Mouse (Mus musculus): Measurements from ENCODE around the gene Arap2. TPM values are rescaled to one million over a fixed set of nuclear protein-coding genes. Genes with fewer than 3 reads are reported as not detected.
A peak's percentile ranks its signal among the peaks of the same experiment; 100 is the strongest.

Gene Arap2
- polyA plus RNA-seq, 1 experiment from 2014 or later = 6.5 TPM

DNA sequence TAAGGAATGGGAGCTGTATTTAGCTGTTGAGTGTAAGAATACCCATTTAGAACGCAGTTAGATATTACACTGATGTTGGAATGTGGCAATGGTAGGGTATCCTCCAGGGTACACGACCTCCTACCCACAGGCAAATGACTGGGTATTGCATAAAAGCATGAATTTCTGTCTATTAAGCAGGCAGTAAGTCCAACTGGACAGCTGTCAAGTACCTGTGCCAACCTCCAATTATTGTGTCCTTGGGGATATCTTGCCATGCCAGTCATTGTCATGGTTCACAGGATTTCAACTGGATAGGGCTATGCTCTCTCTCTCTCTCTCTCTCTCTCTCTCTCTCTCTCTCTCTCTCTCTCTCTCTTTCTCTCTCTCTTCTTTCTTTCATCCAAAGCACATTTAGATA lies 40.4 kb downstream of the Arap2 start:
- Histone ChIP-seq H3K27ac (no peak overlapping the region), H3K9me3 (no peaks in the 10 kb centered on the region), H3K4me1 (no peaks in the 10 kb centered on the region), H3K4me3 (no peak overlapping the region), H3K36me3 (replicated peaks) (no peaks in the 10 kb centered on the region), H3K27me3 (replicated peaks) (no peaks in the 10 kb centered on the region), H3K4me2 (no peak overlapping the region), H3K9ac (no peak overlapping the region)
- 79% methylated on average over 2 of the region's 2 CpGs for WGBS
- no peak for ATAC-seq (replicated peaks)

DNA sequence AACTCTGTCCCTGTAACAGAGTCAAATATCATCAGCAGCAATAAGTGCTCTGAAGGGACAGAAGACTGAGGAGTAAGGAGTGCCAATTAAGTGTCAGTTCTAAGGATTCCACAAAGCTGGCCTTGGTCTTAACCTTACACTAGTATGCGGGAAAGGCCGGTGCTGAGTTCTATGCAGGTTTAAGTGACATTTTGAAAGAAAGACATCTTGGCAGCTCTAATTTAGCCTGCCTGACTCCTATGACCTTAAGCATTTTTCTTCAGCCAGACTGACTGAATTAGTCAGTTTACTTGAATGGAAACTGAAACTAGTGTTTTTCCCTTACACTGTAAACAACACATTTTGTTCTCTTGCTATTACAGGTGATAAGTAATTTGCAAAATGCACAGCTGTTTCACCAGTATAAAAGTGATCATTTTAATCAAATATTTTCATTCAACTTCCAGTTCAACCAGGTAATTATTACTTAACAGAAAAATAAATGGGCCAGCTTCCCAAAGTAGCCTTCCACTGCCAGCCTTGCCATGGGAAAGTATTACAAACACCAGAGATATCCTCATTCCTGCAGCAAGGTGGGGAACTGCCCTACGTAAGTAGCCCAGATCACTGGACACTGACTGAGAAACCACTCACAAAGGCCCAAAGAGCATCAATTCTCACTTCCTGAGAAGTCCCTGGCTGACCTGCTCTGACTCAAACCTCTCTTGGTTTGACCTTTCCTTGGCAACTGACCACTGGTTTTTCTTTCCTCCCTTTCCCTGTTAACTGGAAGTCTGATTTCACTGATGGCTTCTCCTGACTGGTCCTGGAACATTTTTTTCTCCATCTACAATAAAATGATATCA lies 42.5 kb downstream of the Arap2 start:
- Histone ChIP-seq H3K36me3 (replicated peaks) (no peaks in the 10 kb centered on the region), H3K4me2 (no peak overlapping the region), H3K27ac (no peak overlapping the region), H3K4me1 (no peaks in the 10 kb centered on the region), H3K9me3 (no peaks in the 10 kb centered on the region), H3K4me3 (no peak overlapping the region), H3K9ac (no peak overlapping the region), H3K27me3 (replicated peaks) (no peaks in the 10 kb centered on the region)
- ATAC-seq (replicated peaks) = no peak
- 73% methylated on average over 3 of the region's 3 CpGs for WGBS

DNA sequence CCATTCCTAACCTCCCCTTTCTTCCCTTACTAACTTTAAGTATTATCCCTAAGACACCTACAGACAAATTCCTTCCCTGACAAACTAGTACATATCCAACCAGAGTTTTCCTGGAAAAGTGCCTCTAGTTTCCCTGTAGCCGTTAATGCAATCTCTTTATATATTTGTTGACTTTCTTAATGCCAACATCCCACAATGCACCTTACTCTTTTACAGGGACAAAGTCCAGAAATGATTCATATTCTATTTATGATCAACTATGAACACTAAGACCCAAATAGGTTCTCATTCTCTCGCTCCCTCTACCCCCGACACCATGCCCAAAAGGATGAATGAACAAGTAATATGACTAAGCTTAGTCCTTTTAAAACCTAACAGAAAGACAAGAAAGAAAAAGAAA lies 49.5 kb downstream of the Arap2 start:
- Histone ChIP-seq H3K27me3 (replicated peaks) (no peaks in the 10 kb centered on the region), H3K9me3 (no peaks in the 10 kb centered on the region), H3K27ac (no peak overlapping the region), H3K9ac (no peak overlapping the region), H3K4me3 (no peak overlapping the region), H3K36me3 (replicated peaks) (no peaks in the 10 kb centered on the region), H3K4me2 (no peak overlapping the region), H3K4me1 (no peaks in the 10 kb centered on the region)
- no peak for ATAC-seq (replicated peaks)
- WGBS = 92% methylated on average over 3 of the region's 3 CpGs

DNA sequence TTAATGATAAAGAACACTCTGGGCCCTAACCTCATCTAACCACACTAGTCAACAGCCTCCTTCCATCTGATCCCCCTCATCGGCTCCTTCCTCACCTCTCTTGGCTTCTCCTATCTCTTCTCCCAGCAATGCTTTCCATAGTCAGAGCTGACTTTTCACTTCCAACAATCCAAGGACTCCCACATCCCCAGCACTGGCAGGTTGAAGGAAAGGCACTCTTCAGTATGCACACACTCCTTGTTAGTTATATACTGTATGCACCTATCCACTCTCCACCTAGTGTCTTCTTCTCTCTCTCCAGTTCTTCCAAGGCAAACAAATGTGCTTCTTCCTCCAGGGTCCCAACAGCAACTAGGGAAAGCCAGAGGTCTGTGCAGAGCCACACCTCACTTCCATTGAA lies 50.0 kb downstream of the Arap2 start:
- ATAC-seq (replicated peaks) = no peak
- H3K4me3 ChIP-seq = no peak overlapping the region
- no peak overlapping the region for H3K27ac ChIP-seq
- no peak overlapping the region for H3K4me2 ChIP-seq
- H3K27me3 ChIP-seq (replicated peaks) = no peaks in the 10 kb centered on the region
- H3K4me1 ChIP-seq = no peaks in the 10 kb centered on the region
- no peaks in the 10 kb centered on the region for H3K9me3 ChIP-seq
- WGBS = 97% methylated on average over 1 of the region's 1 CpGs
- no peaks in the 10 kb centered on the region for H3K36me3 ChIP-seq (replicated peaks)
- H3K9ac ChIP-seq = no peak overlapping the region

DNA sequence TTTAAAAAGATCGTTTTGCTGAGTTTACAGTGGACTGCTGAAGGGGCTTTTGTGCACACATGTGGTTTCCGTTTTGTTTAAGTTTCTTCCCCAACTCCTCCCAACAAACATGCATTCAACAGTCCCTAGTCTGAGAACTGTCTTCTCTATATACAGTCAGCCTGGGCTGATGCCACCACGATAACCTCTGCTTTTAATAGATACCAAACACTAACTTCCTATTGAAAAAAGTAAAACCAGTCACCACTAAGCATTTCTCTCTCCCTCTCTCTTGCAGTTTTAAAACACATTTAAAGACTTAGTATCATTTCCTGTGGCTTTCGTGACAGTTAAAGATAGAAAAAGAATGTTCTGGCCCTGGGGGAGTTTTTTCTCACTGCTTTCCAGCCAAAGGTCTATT lies 50.5 kb downstream of the Arap2 start:
- WGBS = 76% methylated on average over 4 of the region's 4 CpGs
- H3K4me1 ChIP-seq = no peaks in the 10 kb centered on the region

DNA sequence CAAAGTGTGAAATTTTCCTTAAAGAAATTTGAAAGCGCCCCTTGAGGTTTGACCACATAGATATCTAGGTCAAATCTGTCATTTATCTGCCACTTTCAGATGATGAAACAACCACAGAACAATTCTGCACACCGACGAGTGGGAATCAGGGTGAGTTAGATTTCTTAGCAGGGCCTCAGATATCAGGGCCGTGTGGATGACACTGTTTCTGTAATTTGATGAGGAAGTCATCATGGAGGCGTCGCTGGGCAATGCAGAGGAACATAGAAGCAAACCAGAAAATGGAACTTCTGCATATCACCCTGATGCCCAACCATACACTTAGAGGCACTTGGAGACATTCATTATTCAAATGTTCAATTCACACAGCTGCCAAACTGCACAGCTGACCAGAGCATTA lies 55.0 kb downstream of the Arap2 start:
- Histone ChIP-seq H3K27me3 (replicated peaks) (no peaks in the 10 kb centered on the region), H3K36me3 (replicated peaks) (no peaks in the 10 kb centered on the region), H3K4me3 (no peak overlapping the region), H3K4me1 (no peaks in the 10 kb centered on the region), H3K9me3 (no peaks in the 10 kb centered on the region), H3K4me2 (no peak overlapping the region), H3K9ac (no peak overlapping the region), H3K27ac (no peak overlapping the region)
- 87% methylated on average over 6 of the region's 6 CpGs for WGBS
- ATAC-seq (replicated peaks) = no peak

More for the DNA sequence above, 50.5 kb downstream of the Arap2 start:
- Histone ChIP-seq H3K27me3 (replicated peaks) (no peaks in the 10 kb centered on the region), H3K27ac (no peak overlapping the region), H3K36me3 (replicated peaks) (no peaks in the 10 kb centered on the region), H3K4me2 (no peak overlapping the region), H3K9me3 (no peaks in the 10 kb centered on the region), H3K4me3 (no peak overlapping the region), H3K9ac (no peak overlapping the region)
- no peak for ATAC-seq (replicated peaks)

DNA sequence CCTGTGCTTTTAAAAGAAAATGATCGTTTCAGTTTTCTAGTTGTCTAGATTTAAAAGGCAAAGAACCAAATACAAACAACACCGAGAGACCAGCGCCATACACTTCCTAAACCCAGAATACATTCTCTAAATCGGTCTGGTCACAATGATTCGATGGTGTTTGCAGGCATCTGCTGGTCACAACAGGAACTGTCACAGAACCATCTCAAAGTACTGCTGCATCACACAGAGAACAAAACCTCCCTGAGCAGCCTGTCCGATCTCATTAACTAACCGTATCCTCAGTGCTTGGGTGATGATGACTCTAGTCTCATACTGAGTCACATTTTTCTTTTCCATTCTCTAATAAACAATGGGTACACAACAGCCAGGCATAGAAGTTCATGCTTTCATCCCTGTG lies 59.1 kb downstream of the Arap2 start:
- Histone ChIP-seq H3K36me3 (replicated peaks) (no peaks in the 10 kb centered on the region), H3K4me2 (no peak overlapping the region), H3K4me1 (no peaks in the 10 kb centered on the region), H3K4me3 (no peak overlapping the region), H3K9ac (no peak overlapping the region), H3K27ac (no peak overlapping the region), H3K9me3 (no peaks in the 10 kb centered on the region), H3K27me3 (replicated peaks) (no peaks in the 10 kb centered on the region)
- WGBS = 15% methylated on average over 7 of the region's 7 CpGs
- ATAC-seq (replicated peaks) = peak; percentile 96

DNA sequence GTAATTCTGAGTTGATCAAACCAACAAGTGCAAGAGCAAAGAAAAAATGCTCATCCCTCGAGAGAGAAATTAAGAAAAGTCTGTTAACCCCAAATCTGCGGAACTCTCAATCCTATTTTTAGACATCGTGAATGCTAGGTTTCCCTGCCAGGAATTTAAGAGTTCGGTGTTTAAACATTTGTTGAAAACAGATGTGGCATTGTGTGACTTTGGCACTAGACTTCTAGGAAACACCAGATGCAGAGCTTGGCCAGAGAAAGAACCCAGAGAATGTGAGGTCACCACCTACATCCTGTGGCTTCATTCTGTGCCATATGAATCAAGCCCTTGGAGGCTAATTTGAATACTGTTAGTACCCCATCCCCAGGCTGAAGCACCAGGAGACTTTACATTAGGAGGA lies 76.0 kb downstream of the Arap2 start:
- Histone ChIP-seq H3K36me3 (replicated peaks) (no peaks in the 10 kb centered on the region), H3K27ac (no peak overlapping the region), H3K9ac (no peak overlapping the region), H3K9me3 (no peaks in the 10 kb centered on the region), H3K4me1 (no peaks in the 10 kb centered on the region), H3K27me3 (replicated peaks) (no peaks in the 10 kb centered on the region), H3K4me2 (no peak overlapping the region), H3K4me3 (no peak overlapping the region)
- 74% methylated on average over 4 of the region's 4 CpGs for WGBS
- no peak for ATAC-seq (replicated peaks)

DNA sequence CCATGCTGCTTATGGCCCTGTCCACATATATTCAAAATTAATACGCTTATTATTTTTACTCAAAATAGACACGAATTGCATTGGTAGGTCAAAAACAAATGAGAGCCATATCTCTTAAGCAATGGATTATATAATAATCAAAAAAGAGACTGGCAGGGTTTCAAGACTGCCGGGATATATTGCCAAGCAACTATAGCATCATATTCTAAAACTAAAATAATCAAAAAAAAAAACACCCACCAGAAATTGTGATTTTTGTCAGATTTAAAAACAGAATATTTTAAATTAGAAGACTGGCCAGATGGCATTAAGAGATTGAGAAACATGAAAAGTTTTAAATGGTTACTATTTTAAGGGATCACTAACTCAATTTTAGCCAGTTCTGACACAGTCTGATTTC lies 82.2 kb downstream of the Arap2 start:
- Histone ChIP-seq H3K9ac (no peak overlapping the region), H3K9me3 (no peaks in the 10 kb centered on the region), H3K27me3 (replicated peaks) (no peaks in the 10 kb centered on the region), H3K4me2 (no peak overlapping the region), H3K27ac (no peak overlapping the region), H3K36me3 (replicated peaks) (no peaks in the 10 kb centered on the region), H3K4me3 (no peak overlapping the region), H3K4me1 (no peaks in the 10 kb centered on the region)
- whole genome bisulfite sequencing = 76% methylated on average over 3 of the region's 3 CpGs
- no peak for ATAC-seq (replicated peaks)

DNA sequence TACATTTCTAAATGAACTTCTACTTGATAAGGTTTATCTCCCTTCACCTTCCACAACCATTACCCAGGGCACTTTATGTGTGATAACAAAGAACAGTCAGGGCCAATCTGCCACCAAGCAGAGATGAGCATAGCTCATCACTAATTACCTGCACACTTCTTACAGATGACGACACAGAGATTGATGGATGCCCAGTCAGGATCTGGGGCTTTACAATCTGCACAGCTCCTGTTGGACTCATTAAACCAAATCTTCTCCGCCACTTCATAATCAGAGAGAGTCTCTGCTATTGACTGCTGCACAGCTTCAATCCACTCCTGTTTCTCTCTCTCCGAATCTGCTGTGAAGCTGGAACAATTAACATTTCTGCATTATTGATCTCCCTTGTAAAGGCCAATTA lies 82.8 kb downstream of the Arap2 start:
- H3K36me3 ChIP-seq (replicated peaks) = no peaks in the 10 kb centered on the region
- H3K9ac ChIP-seq = no peak overlapping the region
- H3K27ac ChIP-seq = no peak overlapping the region
- no peaks in the 10 kb centered on the region for H3K4me1 ChIP-seq
- H3K9me3 ChIP-seq = no peaks in the 10 kb centered on the region
- ATAC-seq (replicated peaks) = peak; percentile 58
- no peaks in the 10 kb centered on the region for H3K27me3 ChIP-seq (replicated peaks)
- no peak overlapping the region for H3K4me3 ChIP-seq
- WGBS = 44% methylated on average over 3 of the region's 3 CpGs
- H3K4me2 ChIP-seq = no peak overlapping the region

DNA sequence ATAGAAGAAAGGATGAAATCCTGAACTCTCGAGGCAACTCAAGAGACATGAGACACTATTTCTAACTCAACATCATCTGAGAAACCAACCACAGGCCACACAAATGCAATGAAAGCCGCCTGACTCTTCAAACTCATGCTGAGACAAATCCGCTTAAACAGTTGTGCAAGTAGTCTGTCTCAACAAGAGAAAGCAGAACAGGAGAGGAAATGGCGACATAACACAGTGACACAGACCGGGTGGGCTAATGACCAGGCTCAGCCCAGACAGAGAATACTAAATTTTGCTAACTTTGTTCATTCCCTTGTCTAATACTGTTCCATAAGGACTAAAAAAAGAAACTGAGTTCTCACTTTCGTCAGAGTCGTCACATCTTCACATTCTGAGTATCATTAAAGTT lies 88.6 kb downstream of the Arap2 start:
- H3K27me3 ChIP-seq (replicated peaks) = no peaks in the 10 kb centered on the region
- ATAC-seq (replicated peaks) = no peak
- H3K9me3 ChIP-seq = no peaks in the 10 kb centered on the region
- 81% methylated on average over 7 of the region's 7 CpGs for WGBS
- peaks cover 7% of the 10 kb centered on the region for H3K4me1 ChIP-seq
- no peak overlapping the region for H3K4me3 ChIP-seq
- H3K36me3 ChIP-seq (replicated peaks) = no peaks in the 10 kb centered on the region
- no peak overlapping the region for H3K27ac ChIP-seq
- H3K4me2 ChIP-seq = no peak overlapping the region
- no peak overlapping the region for H3K9ac ChIP-seq

DNA sequence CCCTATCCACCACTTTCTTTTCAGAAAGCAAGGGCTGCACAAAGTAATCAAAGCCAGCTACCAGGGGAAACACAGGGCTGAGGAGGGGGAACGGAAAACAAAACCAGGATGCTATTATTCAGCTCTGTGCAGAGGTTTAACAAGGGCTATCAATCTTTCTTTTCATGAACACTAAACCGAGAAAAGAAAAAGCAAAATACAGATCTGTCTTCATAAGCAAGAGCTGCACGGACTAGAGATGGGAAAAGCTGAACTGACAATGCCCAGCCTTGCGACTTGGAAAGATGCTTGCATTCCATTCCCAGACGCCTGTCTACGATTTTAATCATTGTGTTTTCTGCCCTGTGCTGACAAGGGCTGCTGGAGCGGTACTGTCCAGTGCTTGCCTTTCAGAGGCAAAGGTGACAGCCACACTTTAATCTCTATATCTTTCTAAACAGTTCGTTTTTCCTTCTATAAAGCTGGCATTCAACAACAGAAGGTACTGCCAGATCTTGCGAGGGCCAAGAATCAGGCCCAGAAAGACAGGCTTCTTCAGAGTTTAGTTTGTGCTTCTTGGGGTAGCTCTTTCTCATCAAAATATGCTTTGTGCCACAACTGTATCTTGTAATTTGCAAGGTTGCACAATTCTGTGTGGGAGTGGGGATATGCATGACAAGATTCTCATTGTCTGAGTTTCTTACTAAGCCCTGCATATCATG lies 93.1 kb downstream of the Arap2 start:
- peak overlapping the region; percentile 33 for H3K4me2 ChIP-seq
- H3K4me3 ChIP-seq = no peak overlapping the region
- H3K9ac ChIP-seq = 0 out of 2 replicates have a peak overlapping the region, but pooled peaks have one; percentile 1
- peaks cover 7% of the 10 kb centered on the region for H3K4me1 ChIP-seq
- H3K27ac ChIP-seq = peak overlapping the region; percentile 44; the same call in 1 of the 2 replicates
- no peaks in the 10 kb centered on the region for H3K36me3 ChIP-seq (replicated peaks)
- H3K27me3 ChIP-seq (replicated peaks) = no peaks in the 10 kb centered on the region
- no peaks in the 10 kb centered on the region for H3K9me3 ChIP-seq
- ATAC-seq (replicated peaks) = peak; percentile 83
- 18% methylated on average over 9 of the region's 9 CpGs for WGBS

DNA sequence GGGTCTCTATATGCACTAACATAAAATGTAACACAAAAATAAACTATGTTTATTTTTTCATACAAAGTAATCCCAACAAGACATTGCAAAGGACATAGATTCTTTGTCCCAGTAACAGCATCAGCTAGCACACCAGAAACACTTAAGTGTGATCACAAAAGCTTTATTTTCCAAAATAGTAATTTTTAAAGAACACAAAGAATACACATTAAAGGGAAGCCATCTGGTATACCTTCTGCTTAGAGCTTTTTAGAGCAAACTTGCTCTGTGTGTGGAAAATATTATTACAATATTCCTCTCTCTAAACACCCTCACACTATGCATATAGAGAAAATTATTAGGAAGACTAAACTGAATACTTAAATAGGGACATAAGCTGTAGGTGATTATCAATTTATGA lies 100.6 kb downstream of the Arap2 start:
- Histone ChIP-seq H3K9me3 (no peaks in the 10 kb centered on the region), H3K27ac (no peak overlapping the region), H3K27me3 (replicated peaks) (no peaks in the 10 kb centered on the region), H3K9ac (no peak overlapping the region), H3K4me3 (no peak overlapping the region), H3K36me3 (replicated peaks) (no peaks in the 10 kb centered on the region), H3K4me1 (no peaks in the 10 kb centered on the region), H3K4me2 (no peak overlapping the region)
- ATAC-seq (replicated peaks) = no peak

Measured in midbrain, embryonic 15.5 days (tissue).